22 mouse cellular contexts compared by ENCODE assay signal in the genomic region with DNA sequence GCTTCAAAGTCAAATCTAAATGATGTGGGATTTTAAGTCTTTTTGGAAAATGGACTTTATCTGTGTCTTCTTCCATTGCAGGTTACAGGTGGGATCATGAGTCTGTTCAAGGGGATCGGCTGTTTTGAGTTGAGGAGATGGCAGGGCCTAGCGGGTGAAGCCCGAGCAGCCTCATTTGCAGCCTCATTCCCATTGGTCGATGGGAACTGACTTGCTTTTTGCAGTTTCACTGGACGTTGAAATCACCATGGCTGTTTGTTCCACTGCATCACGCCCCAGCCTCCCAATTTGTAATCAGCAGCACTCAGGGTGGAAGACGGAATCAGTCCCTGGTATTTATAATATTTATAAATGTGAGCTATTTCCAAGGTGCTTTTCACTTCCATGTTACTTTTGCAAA.
"Had no signal": no experiment of that assay in that cellular context is flagged by ENCODE, and none has a peak within 500 bp of the region (broad histone marks: within the 10 kb centered on the region; RNA-seq: fewer than 3 reads in every experiment).

No protein-coding gene starts in this region.

- H3K9me3 ChIP-seq: limb, embryonic 13.5 days; liver, embryonic 13.5 days; megakaryocyte, embryonic 14.5 days; midbrain, embryonic 10.5 days; midbrain, embryonic 13.5 days; neural tube, embryonic 13.5 days; stomach, embryonic 15.5 days had no signal

- H3K36me3 ChIP-seq: limb, embryonic 13.5 days; liver, embryonic 13.5 days; midbrain, embryonic 10.5 days; midbrain, embryonic 13.5 days; neural tube, embryonic 13.5 days; stomach, embryonic 15.5 days had no signal

- DNase-seq: kidney, adult 2 months; kidney, postnatal 25 days; layer of hippocampus, adult 9-11 months; left cerebral cortex, postnatal 4 days; liver; liver, embryonic 13.5 days; lung, adult 2 months; lung, postnatal 14 days; retina, postnatal 1 day; right cerebral cortex, postnatal 25 days; spleen, adult 18-20 months had no signal

- H3K4me1 ChIP-seq: limb, embryonic 13.5 days; liver, embryonic 13.5 days; neural tube, embryonic 13.5 days; stomach, embryonic 15.5 days had no signal

- ATAC-seq: midbrain, embryonic 13.5 days; midbrain, embryonic 16.5 days had no signal

- H3K9ac ChIP-seq: limb, embryonic 13.5 days; liver, embryonic 13.5 days; midbrain, embryonic 13.5 days; neural tube, embryonic 13.5 days; stomach, embryonic 15.5 days had no signal

- H3K27me3 ChIP-seq: limb, embryonic 13.5 days; liver, embryonic 13.5 days; midbrain, embryonic 13.5 days; neural tube, embryonic 13.5 days; stomach, embryonic 15.5 days had no signal

- H3K4me2 ChIP-seq: limb, embryonic 13.5 days; liver, embryonic 13.5 days; midbrain, embryonic 13.5 days; neural tube, embryonic 13.5 days; stomach, embryonic 15.5 days had no signal

- H3K27ac ChIP-seq: kidney, postnatal 0 days; layer of hippocampus, adult 2 months; limb, embryonic 13.5 days; liver, embryonic 13.5 days; macrophage; midbrain, embryonic 10.5 days; midbrain, embryonic 13.5 days; neural tube, embryonic 13.5 days; stomach, embryonic 15.5 days had no signal

- H3K4me3 ChIP-seq: layer of hippocampus, adult 2 months; limb, embryonic 13.5 days; liver, embryonic 13.5 days; megakaryocyte, embryonic 14.5 days; midbrain, embryonic 10.5 days; midbrain, embryonic 13.5 days; myocyte; neural tube, embryonic 13.5 days; stomach, embryonic 15.5 days had no signal
